Mouse (Mus musculus): ENCODE measurements around the gene Rad54l. TPM values are rescaled to one million over a fixed set of nuclear protein-coding genes. Genes with fewer than 3 reads are reported as not detected.

Rad54l gene
- polyA plus RNA-seq, 1 experiment from 2014 or later, result 43.2 TPM

- Histone ChIP-seq H3K9ac (no peak overlapping the region), H3K36me3 (ENCODE audit: insufficient read depth) (peaks cover 39% of the 10 kb centered on the region; the same call in 1 of the 2 replicates), H3K27ac (ENCODE audit: low read depth) (no peak overlapping the region), H3K4me1 (ENCODE audit: insufficient read depth) (no peaks in the 10 kb centered on the region), H3K4me2 (no peak overlapping the region), H3K9me3 (ENCODE audit: low read depth, low read length) (no peaks in the 10 kb centered on the region), H3K4me3 (ENCODE audit: low read depth, low read length) (no peak overlapping the region), H3K27me3 (ENCODE audit: insufficient read depth, low read length) (no peaks in the 10 kb centered on the region)
- ATAC-seq (ENCODE audit: insufficient read depth), result no peak
- 86% methylated on average over 2 of the region's 2 CpGs for WGBS
- DNase-seq, result no peak
- TF ChIP-seq CTCF (IDR thresholded peaks at IDR 0.05; ENCODE audit: low read depth), result no peak
Observed at GRCm38 (mm10) chr4:116111486-116111885, 12.0 kb downstream of the Rad54l start.

- Histone ChIP-seq H3K9me3 (ENCODE audit: low read depth, low read length) (no peaks in the 10 kb centered on the region), H3K27me3 (ENCODE audit: insufficient read depth, low read length) (no peaks in the 10 kb centered on the region), H3K36me3 (ENCODE audit: insufficient read depth) (peaks cover 34% of the 10 kb centered on the region; the same call in 1 of the 2 replicates), H3K4me1 (ENCODE audit: insufficient read depth) (no peaks in the 10 kb centered on the region), H3K4me3 (ENCODE audit: low read depth, low read length) (no peak overlapping the region), H3K27ac (ENCODE audit: low read depth) (no peak overlapping the region), H3K9ac (no peak overlapping the region), H3K4me2 (no peak overlapping the region)
- no peak for TF ChIP-seq CTCF (IDR thresholded peaks at IDR 0.05; ENCODE audit: low read depth)
- 87% methylated on average over 6 of the region's 6 CpGs for WGBS
- DNase-seq (no peak), ATAC-seq (ENCODE audit: insufficient read depth) (no peak)
Observed at GRCm38 (mm10) chr4:116110695-116111094, 12.8 kb downstream of the Rad54l start.

GRCm38 (mm10) chr4:116105278-116105677, 18.2 kb downstream of the Rad54l start:
- Histone ChIP-seq H3K4me3 (ENCODE audit: low read depth, low read length) (no peak overlapping the region), H3K36me3 (ENCODE audit: insufficient read depth) (peaks cover 49% of the 10 kb centered on the region; the same call in 1 of the 2 replicates), H3K27ac (ENCODE audit: low read depth) (no peak overlapping the region), H3K4me1 (ENCODE audit: insufficient read depth) (no peaks in the 10 kb centered on the region), H3K27me3 (ENCODE audit: insufficient read depth, low read length) (no peaks in the 10 kb centered on the region), H3K9me3 (ENCODE audit: low read depth, low read length) (no peaks in the 10 kb centered on the region), H3K9ac (no peak overlapping the region), H3K4me2 (no peak overlapping the region)
- no peak for TF ChIP-seq CTCF (IDR thresholded peaks at IDR 0.05; ENCODE audit: low read depth)
- no peak for ATAC-seq (ENCODE audit: insufficient read depth)
- no peak for DNase-seq
- 91% methylated on average over 5 of the region's 5 CpGs for WGBS

- no peak overlapping the region for H3K4me3 ChIP-seq (ENCODE audit: low read depth, low read length)
- no peak overlapping the region for H3K9ac ChIP-seq
- no peaks in the 10 kb centered on the region for H3K9me3 ChIP-seq (ENCODE audit: low read depth, low read length)
- TF ChIP-seq CTCF (IDR thresholded peaks at IDR 0.05; ENCODE audit: low read depth), result no peak
- H3K27ac ChIP-seq (ENCODE audit: low read depth), result no peak overlapping the region
- no peak overlapping the region for H3K4me2 ChIP-seq
- no peaks in the 10 kb centered on the region for H3K4me1 ChIP-seq (ENCODE audit: insufficient read depth)
- DNase-seq (no peak), ATAC-seq (ENCODE audit: insufficient read depth) (no peak)
- 75% methylated on average over 7 of the region's 7 CpGs for WGBS
- no peaks in the 10 kb centered on the region for H3K27me3 ChIP-seq (ENCODE audit: insufficient read depth, low read length)
- H3K36me3 ChIP-seq (ENCODE audit: insufficient read depth), result peaks cover 78% of the 10 kb centered on the region
Observed at GRCm38 (mm10) chr4:116100959-116101358, 22.5 kb downstream of the Rad54l start.

GRCm38 (mm10) chr4:116097211-116097610, 26.3 kb downstream of the Rad54l start:
- H3K27ac ChIP-seq (ENCODE audit: low read depth), result no peak overlapping the region
- H3K9ac ChIP-seq, result no peak overlapping the region
- no peak overlapping the region for H3K4me2 ChIP-seq
- ATAC-seq (ENCODE audit: insufficient read depth) (no peak), DNase-seq (no peak)
- TF ChIP-seq CTCF (IDR thresholded peaks at IDR 0.05; ENCODE audit: low read depth), result no peak
- 55% methylated on average over 8 of the region's 8 CpGs for WGBS
- no peak overlapping the region for H3K4me3 ChIP-seq (ENCODE audit: low read depth, low read length)
- H3K4me1 ChIP-seq (ENCODE audit: insufficient read depth), result no peaks in the 10 kb centered on the region
- H3K27me3 ChIP-seq (ENCODE audit: insufficient read depth, low read length), result no peaks in the 10 kb centered on the region
- no peaks in the 10 kb centered on the region for H3K9me3 ChIP-seq (ENCODE audit: low read depth, low read length)
- peaks cover 97% of the 10 kb centered on the region for H3K36me3 ChIP-seq (ENCODE audit: insufficient read depth)

GRCm38 (mm10) chr4:116096291-116096690, 27.2 kb downstream of the Rad54l start:
- no peak overlapping the region for H3K4me3 ChIP-seq (ENCODE audit: low read depth, low read length)
- no peak for TF ChIP-seq CTCF (IDR thresholded peaks at IDR 0.05; ENCODE audit: low read depth)
- DNase-seq, result no peak
- no peak for ATAC-seq (ENCODE audit: insufficient read depth)
- no peaks in the 10 kb centered on the region for H3K4me1 ChIP-seq (ENCODE audit: insufficient read depth)
- no peaks in the 10 kb centered on the region for H3K27me3 ChIP-seq (ENCODE audit: insufficient read depth, low read length)
- no peak overlapping the region for H3K9ac ChIP-seq
- H3K36me3 ChIP-seq (ENCODE audit: insufficient read depth), result peaks cover 96% of the 10 kb centered on the region
- 93% methylated on average over 10 of the region's 10 CpGs for WGBS
- H3K4me2 ChIP-seq, result no peak overlapping the region
- H3K27ac ChIP-seq (ENCODE audit: low read depth), result no peak overlapping the region
- no peaks in the 10 kb centered on the region for H3K9me3 ChIP-seq (ENCODE audit: low read depth, low read length)

- H3K4me1 ChIP-seq (ENCODE audit: insufficient read depth), result no peaks in the 10 kb centered on the region
- DNase-seq (no peak), ATAC-seq (ENCODE audit: insufficient read depth) (no peak)
- H3K27me3 ChIP-seq (ENCODE audit: insufficient read depth, low read length), result no peaks in the 10 kb centered on the region
- no peak overlapping the region for H3K4me3 ChIP-seq (ENCODE audit: low read depth, low read length)
- 83% methylated on average over 23 of the region's 23 CpGs for WGBS
- H3K4me2 ChIP-seq, result no peak overlapping the region
- no peaks in the 10 kb centered on the region for H3K9me3 ChIP-seq (ENCODE audit: low read depth, low read length)
- H3K36me3 ChIP-seq (ENCODE audit: insufficient read depth), result peaks cover 84% of the 10 kb centered on the region
- TF ChIP-seq CTCF (IDR thresholded peaks at IDR 0.05; ENCODE audit: low read depth), result no peak
- no peak overlapping the region for H3K9ac ChIP-seq
- H3K27ac ChIP-seq (ENCODE audit: low read depth), result no peak overlapping the region
Observed at GRCm38 (mm10) chr4:116088510-116089249, 34.8 kb downstream of the Rad54l start.

Measured in lung, embryonic 14.5 days (tissue).